In the genomic region with DNA sequence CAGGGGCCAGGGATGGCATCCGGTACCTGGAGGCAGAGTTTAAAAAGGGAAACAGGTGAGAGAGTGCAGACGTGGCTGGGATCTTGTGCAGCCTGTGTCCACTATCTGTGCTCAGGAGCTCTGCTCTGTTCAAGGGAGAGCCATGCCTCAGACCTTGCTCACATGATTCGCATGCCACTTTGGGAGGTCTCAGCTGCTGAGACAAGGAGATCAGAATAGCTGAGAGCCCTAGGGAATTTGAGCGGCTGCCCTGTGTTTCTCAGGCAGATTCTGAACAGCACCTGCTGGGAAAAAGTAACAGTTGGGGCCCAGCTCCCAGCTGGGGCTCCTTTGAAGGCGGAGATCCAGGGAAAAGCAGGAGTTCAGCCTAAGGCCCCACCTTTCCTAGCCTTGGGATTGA, we compare ENCODE assay signal across 17 mouse cellular contexts. TPM values are rescaled to one million over a fixed set of nuclear protein-coding genes. Genes with fewer than 3 reads are reported as not detected.
A peak's percentile ranks its signal among the peaks of the same experiment; 100 is the strongest.
DNase-seq lines count a peak whose midpoint lies in the region; ATAC-seq and TF ChIP-seq lines count a peak whose summit lies in the region.
"Had no signal": no experiment of that assay in that cellular context is flagged by ENCODE, and none has a peak within 500 bp of the region (broad histone marks: within the 10 kb centered on the region; RNA-seq: fewer than 3 reads in every experiment).

No protein-coding gene starts in this region.

- peaks cover 2% of the 10 kb centered on the region; the same call in 1 of the 2 replicates for H3K27me3 ChIP-seq in kidney, embryonic 15.5 days
- H3K27me3 ChIP-seq in stomach, embryonic 14.5 days (ENCODE audit: control insufficient read depth, insufficient read depth, low read length), result no peaks in the 10 kb centered on the region
- no peaks in the 10 kb centered on the region for H3K27me3 ChIP-seq in stomach, postnatal 0 days (ENCODE audit: control insufficient read depth, insufficient read depth, low read length)

- no peak overlapping the region for H3K4me2 ChIP-seq in kidney, embryonic 15.5 days
- H3K4me2 ChIP-seq in stomach, embryonic 14.5 days (replicated peaks; ENCODE audit: low read depth, low read length), result no peak overlapping the region
- H3K4me2 ChIP-seq in stomach, postnatal 0 days (replicated peaks; ENCODE audit: low read depth), result no peak overlapping the region
- H3K4me2 ChIP-seq: intestine, embryonic 15.5 days; liver, embryonic 15.5 days had no signal

- no peak for TF ChIP-seq EP300 in stomach, postnatal 0 days (optimal IDR thresholded peaks at IDR 0.05)

- intact Hi-C loops in gastrocnemius, adult 2 months (cut with DNase I), result no loop called here

- no peak overlapping the region for H3K9ac ChIP-seq in kidney, embryonic 15.5 days
- H3K9ac ChIP-seq in stomach, embryonic 14.5 days (replicated peaks; ENCODE audit: low read depth, low read length), result no peak overlapping the region
- H3K9ac ChIP-seq in stomach, postnatal 0 days (ENCODE audit: low read length), result no peak overlapping the region
- H3K9ac ChIP-seq: intestine, embryonic 15.5 days; liver, embryonic 15.5 days had no signal

- WGBS in kidney, embryonic 15.5 days, result 79% methylated on average over 5 of the region's 5 CpGs
- 77% methylated on average over 5 of the region's 5 CpGs for WGBS in stomach, embryonic 14.5 days
- 65% methylated on average over 5 of the region's 5 CpGs for WGBS in stomach, postnatal 0 days

- no peaks in the 10 kb centered on the region for H3K9me3 ChIP-seq in kidney, embryonic 15.5 days (replicated peaks)
- no peaks in the 10 kb centered on the region for H3K9me3 ChIP-seq in stomach, embryonic 14.5 days (ENCODE audit: control insufficient read depth, low read depth, low read length)
- no peaks in the 10 kb centered on the region for H3K9me3 ChIP-seq in stomach, postnatal 0 days (ENCODE audit: control insufficient read depth, low read length)
- H3K9me3 ChIP-seq: intestine, embryonic 15.5 days; liver, embryonic 15.5 days had no signal

- TF ChIP-seq CTCF in gastrocnemius, adult 2 months (IDR thresholded peaks at IDR 0.05), result no peak
- TF ChIP-seq CTCF in stomach, postnatal 0 days (IDR thresholded peaks at IDR 0.05; ENCODE audit: low read depth), result no peak

- DNase-seq in gastrocnemius, adult 2 months, result no peak
- no peak for DNase-seq in gastrocnemius, adult 8-10 months (ENCODE audit: low spot score in 2 of 2)
- DNase-seq in kidney, postnatal 25 days, result no peak
- no peak for DNase-seq in stomach, postnatal 0 days (ENCODE audit: low spot score)
- no peak for DNase-seq in spleen, postnatal 14 days (ENCODE audit: low spot score in 2 of 2)
- DNase-seq in Muller cell, postnatal 12 days (ENCODE audit: inconsistent ontology term), result no peak
- DNase-seq: adrenal gland, postnatal 14 days; cerebellum, postnatal 25 days; kidney, postnatal 4 days had no signal

- H3K4me3 ChIP-seq in gastrocnemius, adult 2 months, result no peak overlapping the region
- no peak overlapping the region for H3K4me3 ChIP-seq in kidney, embryonic 15.5 days (replicated peaks)
- no peak overlapping the region for H3K4me3 ChIP-seq in stomach, embryonic 14.5 days (ENCODE audit: low read depth, low read length)
- H3K4me3 ChIP-seq in stomach, postnatal 0 days (ENCODE audit: low read depth, low read length), result no peak overlapping the region
- H3K4me3 ChIP-seq: intestine, embryonic 15.5 days; liver, embryonic 15.5 days had no signal

- ATAC-seq in kidney, embryonic 15.5 days (replicated peaks; ENCODE audit: low FRiP score), result no peak
- no peak for ATAC-seq in stomach, embryonic 14.5 days (ENCODE audit: insufficient number of reproducible peaks, insufficient read depth, low FRiP score, low read depth)
- ATAC-seq in stomach, postnatal 0 days (ENCODE audit: low FRiP score, low TSS enrichment), result no peak
- ATAC-seq: intestine, embryonic 15.5 days had no signal

- H3K27ac ChIP-seq in gastrocnemius, adult 2 months, result peak overlapping the region; percentile 59
- peak overlapping the region; percentile 0; the same call in 1 of the 2 replicates for H3K27ac ChIP-seq in kidney, embryonic 15.5 days
- H3K27ac ChIP-seq in stomach, embryonic 14.5 days (ENCODE audit: low read length), result peak overlapping the region; percentile 11; the same call in 1 of the 2 replicates
- no peak overlapping the region for H3K27ac ChIP-seq in stomach, postnatal 0 days (replicated peaks)
- H3K27ac ChIP-seq: intestine, embryonic 15.5 days; macrophage had no signal

- H3K36me3 ChIP-seq in kidney, embryonic 15.5 days, result peaks cover 87% of the 10 kb centered on the region
- peaks cover 73% of the 10 kb centered on the region for H3K36me3 ChIP-seq in stomach, embryonic 14.5 days (ENCODE audit: control insufficient read depth, insufficient read depth, low read length)
- peaks cover 65% of the 10 kb centered on the region for H3K36me3 ChIP-seq in stomach, postnatal 0 days (ENCODE audit: control insufficient read depth, insufficient read depth, low read length)

- H3K4me1 ChIP-seq in kidney, embryonic 15.5 days, result peaks cover 13% of the 10 kb centered on the region
- peaks cover 2% of the 10 kb centered on the region; the same call in 1 of the 2 replicates for H3K4me1 ChIP-seq in stomach, embryonic 14.5 days (ENCODE audit: control insufficient read depth, insufficient read depth, low read length)
- H3K4me1 ChIP-seq in stomach, postnatal 0 days (replicated peaks; ENCODE audit: control insufficient read depth, insufficient read depth), result peaks cover 2% of the 10 kb centered on the region; the same call in 1 of the 2 replicates

RNA-seq across cellular contexts. Expression of a gene that starts 4.8 kb away (rescaled TPM):
- under 1 TPM; 0.15 to 0.56 TPM for total RNA-seq in gastrocnemius, adult 2 months (2021)
- total RNA-seq in gastrocnemius, adult 8-10 months (2022), result under 1 TPM; 0.15 to 0.94 (median 0.56) TPM
- polyA plus RNA-seq in kidney, embryonic 15.5 days (2015; fragmentation: Nextera tagmentation; extraction: Ambion mirVana), result 11.9 and 14.5 TPM in 2 replicates
- polyA plus RNA-seq in stomach, embryonic 14.5 days (2014; fragmentation: Nextera tagmentation; extraction: Ambion mirVana), result 10.8 and 11.2 TPM in 2 replicates
- polyA plus RNA-seq in stomach, postnatal 0 days (2015; fragmentation: Nextera tagmentation; extraction: Ambion mirVana), result 12.3 and 16.2 TPM in 2 replicates
- total RNA-seq: monocyte, adult 5-6 weeks had no signal
- polyA plus RNA-seq: macrophage had no signal

RNA-seq across cellular contexts. Expression of a gene that starts 13.0 kb away (rescaled TPM):
- total RNA-seq in gastrocnemius, adult 2 months (2021), result not detected
- total RNA-seq in gastrocnemius, adult 8-10 months (2022), result not detected
- polyA plus RNA-seq in kidney, embryonic 15.5 days (2015; fragmentation: Nextera tagmentation; extraction: Ambion mirVana), result 0.39 and 0.48 TPM in 2 replicates
- 0.45 TPM in 1 of 2 replicates, not detected in the other for polyA plus RNA-seq in stomach, embryonic 14.5 days (2014; fragmentation: Nextera tagmentation; extraction: Ambion mirVana)
- polyA plus RNA-seq in stomach, postnatal 0 days (2015; fragmentation: Nextera tagmentation; extraction: Ambion mirVana), result 199 and 225 TPM in 2 replicates
- total RNA-seq: monocyte, adult 5-6 weeks had no signal
- polyA plus RNA-seq: macrophage had no signal

RNA-seq across cellular contexts. Expression of a gene that starts 18.9 kb away (rescaled TPM):
- not detected for total RNA-seq in gastrocnemius, adult 2 months (2021)
- not detected for total RNA-seq in gastrocnemius, adult 8-10 months (2022)
- polyA plus RNA-seq in kidney, embryonic 15.5 days (2015; fragmentation: Nextera tagmentation; extraction: Ambion mirVana), result 3.4 TPM in 1 of 2 replicates, not detected in the other
- not detected in 2 replicates for polyA plus RNA-seq in stomach, embryonic 14.5 days (2014; fragmentation: Nextera tagmentation; extraction: Ambion mirVana)
- 20.1 and 24.9 TPM in 2 replicates for polyA plus RNA-seq in stomach, postnatal 0 days (2015; fragmentation: Nextera tagmentation; extraction: Ambion mirVana)
- total RNA-seq: adrenal gland, postnatal 14 days; gastrocnemius, postnatal 4 days; left cerebral cortex, postnatal 10 days; monocyte, adult 5-6 weeks had no signal
- polyA plus RNA-seq: intestine, embryonic 15.5 days; liver, embryonic 15.5 days; macrophage had no signal

RNA-seq across cellular contexts. Expression of a gene that starts 23.5 kb away (rescaled TPM):
- total RNA-seq in gastrocnemius, adult 2 months (2021), result 10 to 100 TPM; 38.1 to 48.2 TPM
- 10 to 100 TPM; 39.0 to 54.6 (median 44.5) TPM for total RNA-seq in gastrocnemius, adult 8-10 months (2022)
- polyA plus RNA-seq in kidney, embryonic 15.5 days (2015; fragmentation: Nextera tagmentation; extraction: Ambion mirVana), result 56.3 and 63.1 TPM in 2 replicates
- polyA plus RNA-seq in stomach, embryonic 14.5 days (2014; fragmentation: Nextera tagmentation; extraction: Ambion mirVana), result 38.9 and 39.4 TPM in 2 replicates
- 15.9 and 19.0 TPM in 2 replicates for polyA plus RNA-seq in stomach, postnatal 0 days (2015; fragmentation: Nextera tagmentation; extraction: Ambion mirVana)

RNA-seq across cellular contexts. Expression of a gene that starts 23.6 kb away (rescaled TPM):
- 1 to 10 TPM; 2.0 to 2.1 TPM for total RNA-seq in gastrocnemius, adult 2 months (2021)
- 1 to 10 TPM; 1.9 to 3.7 (median 2.8) TPM for total RNA-seq in gastrocnemius, adult 8-10 months (2022)
- polyA plus RNA-seq in kidney, embryonic 15.5 days (2015; fragmentation: Nextera tagmentation; extraction: Ambion mirVana), result 5.2 and 6.6 TPM in 2 replicates
- polyA plus RNA-seq in stomach, embryonic 14.5 days (2014; fragmentation: Nextera tagmentation; extraction: Ambion mirVana), result 20.5 and 23.1 TPM in 2 replicates
- polyA plus RNA-seq in stomach, postnatal 0 days (2015; fragmentation: Nextera tagmentation; extraction: Ambion mirVana), result 51.9 and 54.1 TPM in 2 replicates

Comparison
In these comparisons a context has a peak if more than half of its experiments do, and no peak if none do; other contexts are left out.
1. RNA of a gene that starts 13.0 kb away (polyA plus RNA-seq): 199 to 225 TPM in stomach, postnatal 0 days; 0.39 to 0.48 TPM in kidney, embryonic 15.5 days and 0.45 TPM in stomach, embryonic 14.5 days; every median in the first group is over 100 times any median in the second.